Mouse (Mus musculus): ENCODE data around the gene Myo3a. TPM values are rescaled to one million over a fixed set of nuclear protein-coding genes. Genes with fewer than 3 reads are reported as not detected.

Gene Myo3a
- polyA plus RNA-seq (2014; fragmentation: Nextera tagmentation; extraction: Ambion mirVana): 0.04 TPM in 1 of 2 replicates, not detected in the other

GRCm38 (mm10) chr2:22227308-22227707, at the start of gene Myo3a:
Gene Myo3a, plus strand, starts transcription at chr2:22227503.
- Histone ChIP-seq H3K27me3 (replicated peaks; ENCODE audit: control insufficient read depth, insufficient read depth, low read length) (no peaks in the 10 kb centered on the region), H3K9me3 (ENCODE audit: control insufficient read depth, low read length) (no peaks in the 10 kb centered on the region), H3K4me2 (ENCODE audit: low read depth, low read length) (peak within 1 kb of the TSS; percentile 39), H3K36me3 (ENCODE audit: control insufficient read depth, insufficient read depth, low read length) (no peaks in the 10 kb centered on the region), H3K27ac (replicated peaks; ENCODE audit: low read depth, low read length) (no peak within 1 kb of the TSS), H3K4me1 (ENCODE audit: control insufficient read depth, insufficient read depth, low read length) (no peaks in the 10 kb centered on the region), H3K9ac (ENCODE audit: low read depth, low read length) (no peak within 1 kb of the TSS), H3K4me3 (ENCODE audit: low read depth, low read length) (0 out of 2 replicates have a peak within 1 kb of the TSS, but pooled peaks have one; percentile 3)
- DNase-seq (ENCODE audit: low spot score) (no peak), ATAC-seq (ENCODE audit: low read depth) (peak; percentile 53; the same call in 1 of the 2 replicates)
- WGBS: under 1% methylated on average over 17 of the region's 21 CpGs

- DNase-seq (ENCODE audit: low spot score) (no peak), ATAC-seq (ENCODE audit: low read depth) (no peak)
- Histone ChIP-seq H3K27ac (replicated peaks; ENCODE audit: low read depth, low read length) (no peak overlapping the region), H3K36me3 (ENCODE audit: control insufficient read depth, insufficient read depth, low read length) (no peaks in the 10 kb centered on the region), H3K27me3 (replicated peaks; ENCODE audit: control insufficient read depth, insufficient read depth, low read length) (no peaks in the 10 kb centered on the region), H3K9me3 (ENCODE audit: control insufficient read depth, low read length) (no peaks in the 10 kb centered on the region), H3K4me1 (ENCODE audit: control insufficient read depth, insufficient read depth, low read length) (no peaks in the 10 kb centered on the region), H3K9ac (ENCODE audit: low read depth, low read length) (no peak overlapping the region), H3K4me2 (ENCODE audit: low read depth, low read length) (no peak overlapping the region), H3K4me3 (ENCODE audit: low read depth, low read length) (no peak overlapping the region)
- 65% methylated on average over 3 of the region's 3 CpGs for WGBS
These were observed 23.2 kb downstream of the Myo3a start for GRCm38 (mm10) chr2:22250462-22250861.

- Histone ChIP-seq H3K36me3 (ENCODE audit: control insufficient read depth, insufficient read depth, low read length) (no peaks in the 10 kb centered on the region), H3K27ac (replicated peaks; ENCODE audit: low read depth, low read length) (no peak overlapping the region), H3K4me3 (ENCODE audit: low read depth, low read length) (no peak overlapping the region), H3K9me3 (ENCODE audit: control insufficient read depth, low read length) (no peaks in the 10 kb centered on the region), H3K27me3 (replicated peaks; ENCODE audit: control insufficient read depth, insufficient read depth, low read length) (no peaks in the 10 kb centered on the region), H3K4me1 (ENCODE audit: control insufficient read depth, insufficient read depth, low read length) (no peaks in the 10 kb centered on the region), H3K4me2 (ENCODE audit: low read depth, low read length) (no peak overlapping the region), H3K9ac (ENCODE audit: low read depth, low read length) (no peak overlapping the region)
- DNase-seq (ENCODE audit: low spot score) (no peak), ATAC-seq (ENCODE audit: low read depth) (no peak)
- WGBS: 64% methylated on average over 2 of the region's 2 CpGs
These were observed 23.7 kb downstream of the Myo3a start for GRCm38 (mm10) chr2:22251045-22251444.

- DNase-seq (ENCODE audit: low spot score): no peak
- Histone ChIP-seq H3K9me3 (ENCODE audit: control insufficient read depth, low read length) (no peaks in the 10 kb centered on the region), H3K4me2 (ENCODE audit: low read depth, low read length) (no peak overlapping the region), H3K27me3 (replicated peaks; ENCODE audit: control insufficient read depth, insufficient read depth, low read length) (no peaks in the 10 kb centered on the region), H3K27ac (replicated peaks; ENCODE audit: low read depth, low read length) (no peak overlapping the region), H3K4me1 (ENCODE audit: control insufficient read depth, insufficient read depth, low read length) (no peaks in the 10 kb centered on the region), H3K9ac (ENCODE audit: low read depth, low read length) (no peak overlapping the region), H3K36me3 (ENCODE audit: control insufficient read depth, insufficient read depth, low read length) (no peaks in the 10 kb centered on the region), H3K4me3 (ENCODE audit: low read depth, low read length) (no peak overlapping the region)
- ATAC-seq (ENCODE audit: low read depth): no peak
These were observed 28.3 kb downstream of the Myo3a start for GRCm38 (mm10) chr2:22255600-22255999.

GRCm38 (mm10) chr2:22271555-22271954, 44.3 kb downstream of the Myo3a start:
- H3K27me3 ChIP-seq (replicated peaks; ENCODE audit: control insufficient read depth, insufficient read depth, low read length): no peaks in the 10 kb centered on the region
- no peaks in the 10 kb centered on the region for H3K9me3 ChIP-seq (ENCODE audit: control insufficient read depth, low read length)
- ATAC-seq (ENCODE audit: low read depth) (no peak), DNase-seq (ENCODE audit: low spot score) (no peak)
- H3K27ac ChIP-seq (replicated peaks; ENCODE audit: low read depth, low read length): no peak overlapping the region
- no peak overlapping the region for H3K4me2 ChIP-seq (ENCODE audit: low read depth, low read length)
- no peaks in the 10 kb centered on the region for H3K36me3 ChIP-seq (ENCODE audit: control insufficient read depth, insufficient read depth, low read length)
- 72% methylated on average over 2 of the region's 2 CpGs for WGBS
- no peak overlapping the region for H3K4me3 ChIP-seq (ENCODE audit: low read depth, low read length)
- no peaks in the 10 kb centered on the region for H3K4me1 ChIP-seq (ENCODE audit: control insufficient read depth, insufficient read depth, low read length)
- H3K9ac ChIP-seq (ENCODE audit: low read depth, low read length): no peak overlapping the region

- Histone ChIP-seq H3K4me2 (ENCODE audit: low read depth, low read length) (no peak overlapping the region), H3K9me3 (ENCODE audit: control insufficient read depth, low read length) (no peaks in the 10 kb centered on the region), H3K27ac (replicated peaks; ENCODE audit: low read depth, low read length) (no peak overlapping the region), H3K36me3 (ENCODE audit: control insufficient read depth, insufficient read depth, low read length) (no peaks in the 10 kb centered on the region), H3K4me1 (ENCODE audit: control insufficient read depth, insufficient read depth, low read length) (no peaks in the 10 kb centered on the region), H3K4me3 (ENCODE audit: low read depth, low read length) (no peak overlapping the region), H3K27me3 (replicated peaks; ENCODE audit: control insufficient read depth, insufficient read depth, low read length) (no peaks in the 10 kb centered on the region), H3K9ac (ENCODE audit: low read depth, low read length) (no peak overlapping the region)
- no peak for ATAC-seq (ENCODE audit: low read depth)
- WGBS: 77% methylated on average over 2 of the region's 2 CpGs
- no peak for DNase-seq (ENCODE audit: low spot score)
These were observed 58.1 kb downstream of the Myo3a start for GRCm38 (mm10) chr2:22285366-22285765.

- Histone ChIP-seq H3K9me3 (ENCODE audit: control insufficient read depth, low read length) (no peaks in the 10 kb centered on the region), H3K4me3 (ENCODE audit: low read depth, low read length) (no peak overlapping the region), H3K4me1 (ENCODE audit: control insufficient read depth, insufficient read depth, low read length) (no peaks in the 10 kb centered on the region), H3K27me3 (replicated peaks; ENCODE audit: control insufficient read depth, insufficient read depth, low read length) (no peaks in the 10 kb centered on the region), H3K4me2 (ENCODE audit: low read depth, low read length) (no peak overlapping the region), H3K36me3 (ENCODE audit: control insufficient read depth, insufficient read depth, low read length) (no peaks in the 10 kb centered on the region), H3K9ac (ENCODE audit: low read depth, low read length) (no peak overlapping the region), H3K27ac (replicated peaks; ENCODE audit: low read depth, low read length) (no peak overlapping the region)
- 69% methylated on average over 1 of the region's 1 CpGs for WGBS
- no peak for DNase-seq (ENCODE audit: low spot score)
- no peak for ATAC-seq (ENCODE audit: low read depth)
These were observed 58.5 kb downstream of the Myo3a start for GRCm38 (mm10) chr2:22285777-22286176.

GRCm38 (mm10) chr2:22293579-22294446, 66.5 kb downstream of the Myo3a start:
- no peaks in the 10 kb centered on the region for H3K9me3 ChIP-seq (ENCODE audit: control insufficient read depth, low read length)
- no peaks in the 10 kb centered on the region for H3K36me3 ChIP-seq (ENCODE audit: control insufficient read depth, insufficient read depth, low read length)
- H3K4me3 ChIP-seq (ENCODE audit: low read depth, low read length): no peak overlapping the region
- no peak overlapping the region for H3K9ac ChIP-seq (ENCODE audit: low read depth, low read length)
- 60% methylated on average over 11 of the region's 11 CpGs for WGBS
- ATAC-seq (ENCODE audit: low read depth) (peak; percentile 33; the same call in 1 of the 2 replicates), DNase-seq (ENCODE audit: low spot score) (peak; percentile 38)
- no peak overlapping the region for H3K4me2 ChIP-seq (ENCODE audit: low read depth, low read length)
- H3K27me3 ChIP-seq (replicated peaks; ENCODE audit: control insufficient read depth, insufficient read depth, low read length): no peaks in the 10 kb centered on the region
- H3K4me1 ChIP-seq (ENCODE audit: control insufficient read depth, insufficient read depth, low read length): no peaks in the 10 kb centered on the region
- no peak overlapping the region for H3K27ac ChIP-seq (replicated peaks; ENCODE audit: low read depth, low read length)

- Histone ChIP-seq H3K4me2 (ENCODE audit: low read depth, low read length) (no peak overlapping the region), H3K4me1 (ENCODE audit: control insufficient read depth, insufficient read depth, low read length) (no peaks in the 10 kb centered on the region), H3K9ac (ENCODE audit: low read depth, low read length) (no peak overlapping the region), H3K9me3 (ENCODE audit: control insufficient read depth, low read length) (no peaks in the 10 kb centered on the region), H3K27me3 (replicated peaks; ENCODE audit: control insufficient read depth, insufficient read depth, low read length) (no peaks in the 10 kb centered on the region), H3K36me3 (ENCODE audit: control insufficient read depth, insufficient read depth, low read length) (no peaks in the 10 kb centered on the region), H3K27ac (replicated peaks; ENCODE audit: low read depth, low read length) (no peak overlapping the region), H3K4me3 (ENCODE audit: low read depth, low read length) (no peak overlapping the region)
- 26% methylated on average over 2 of the region's 2 CpGs for WGBS
- ATAC-seq (ENCODE audit: low read depth): no peak
- DNase-seq (ENCODE audit: low spot score): no peak
These were observed 67.1 kb downstream of the Myo3a start for GRCm38 (mm10) chr2:22294447-22294738.
